Mouse (Mus musculus) erythroblast, embryonic 14.5 days (primary cell): ENCODE measurements around the gene Prkn.

Source experiments
- GATA1 ChIP-seq: IDR thresholded peaks from 2 replicates; pipeline ENCODE4 v1.6.1; 2012; ENCODE audit warnings: low read length, inconsistent platforms, mixed read lengths
- TAL1 ChIP-seq: IDR thresholded peaks from 3 replicates; pipeline ENCODE4 v1.6.1; 2012; ENCODE audit warnings: low read length, inconsistent platforms, mixed read lengths

- TF ChIP-seq GATA1 (no peak), TAL1 (no peak)
Observed at GRCm38 (mm10) chr17:11093321-11093720, 253.1 kb downstream of the Prkn start.
